Mouse (Mus musculus) megakaryocyte, adult 5-6 weeks (primary cell): Measurements from ENCODE around the gene Plpp3. TPM values are rescaled to one million over a fixed set of nuclear protein-coding genes. Genes with fewer than 3 reads are reported as not detected.

Experiments
- total RNA-seq, 2 experiments: library from RNA; stranded (forward) in 1 of 2; stranded (reverse) in 1 of 2; fragments of 153-499, 151-499 nt in 1 of 2; fragments of 221-1000, 200-1000 nt in 1 of 2; gene quantifications; 2 replicates each; pipeline versions ENCODE4 v1.2.3 to v1.2.4; 2015 to 2017

The Plpp3 gene
- total RNA-seq, 2 experiments from 2014 or later: 0.29 TPM

Other genes starting within 250 kb of the Plpp3 start
- 0.36 TPM in 1 of 2 replicates, not detected in the other for gene Fyb2, start 243.9 kb upstream of the Plpp3 start, total RNA-seq (2015)
- not detected in 2 replicates for gene Fyb2, start 243.9 kb upstream of the Plpp3 start, total RNA-seq (2017)
- gene Prkaa2, start 47.5 kb upstream of the Plpp3 start, total RNA-seq (2015): not detected in 2 replicates
- 0.04 TPM in 1 of 2 replicates, not detected in the other for gene Prkaa2, start 47.5 kb upstream of the Plpp3 start, total RNA-seq (2017)